Mouse (Mus musculus): ENCODE measurements around the gene G0s2.
"Not testable (repeated sequence)": the region's sequence is repeated elsewhere in the genome, so short reads cannot be mapped to it uniquely, and the experiment has no call there.

The G0s2 gene

DNA sequence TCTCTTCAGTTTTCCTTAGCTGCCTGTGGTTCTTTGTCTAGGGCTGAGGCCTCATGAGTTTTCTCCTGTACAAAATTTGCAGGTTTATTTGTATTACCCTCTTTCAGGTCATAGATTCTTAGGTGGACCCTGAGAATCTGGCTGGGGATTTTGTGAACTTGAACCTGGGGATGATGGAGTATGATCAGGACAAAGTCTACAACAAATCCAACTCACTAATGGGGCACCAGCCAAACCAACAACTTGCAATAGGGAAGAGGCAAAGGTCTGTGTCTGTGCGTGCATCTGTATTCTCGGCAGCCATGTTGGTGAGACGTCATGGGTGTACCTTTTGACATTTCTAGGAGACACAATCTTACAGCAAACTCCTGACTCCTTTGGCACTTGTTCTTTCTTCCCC lies 16.1 kb upstream of the G0s2 start:
- DNase-seq (ENCODE audit: low read depth, low spot score), result no peak

- no peak for DNase-seq (ENCODE audit: low read depth, low spot score)
Observed at GRCm38 (mm10) chr1:193287578-193287977, 14.6 kb upstream of the G0s2 start.

DNA sequence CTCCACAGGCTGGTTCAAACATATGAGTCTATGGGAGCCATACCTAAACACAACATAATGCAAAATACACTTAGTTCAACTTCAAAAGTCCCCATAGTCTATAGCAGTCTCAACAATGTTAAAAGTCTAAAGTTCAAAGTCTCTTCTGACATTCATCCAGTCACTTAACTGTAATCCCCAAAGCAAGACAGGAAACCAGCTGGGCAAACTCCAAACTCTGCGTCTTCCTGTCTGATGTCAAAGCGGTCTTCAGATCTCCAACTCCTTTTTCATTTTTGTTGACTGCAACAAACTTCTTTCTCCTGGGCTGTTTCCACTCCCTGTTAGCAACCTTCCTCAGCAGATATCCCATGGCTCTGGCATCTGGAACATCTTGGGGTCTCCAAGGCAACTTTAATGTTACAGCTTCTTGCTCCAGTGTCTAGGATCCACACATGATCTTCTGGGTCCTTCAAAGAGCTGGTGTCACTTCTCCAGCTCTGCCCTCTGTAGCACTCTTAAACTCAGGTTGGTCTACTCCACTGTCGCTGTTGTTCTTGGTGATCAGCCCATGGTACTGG lies 12.8 kb upstream of the G0s2 start:
- DNase-seq (ENCODE audit: low read depth, low spot score), result not testable (repeated sequence)

GRCm38 (mm10) chr1:193284228-193284779 lies 11.3 kb upstream of the G0s2 start:
- no peak for DNase-seq (ENCODE audit: low read depth, low spot score)

DNA sequence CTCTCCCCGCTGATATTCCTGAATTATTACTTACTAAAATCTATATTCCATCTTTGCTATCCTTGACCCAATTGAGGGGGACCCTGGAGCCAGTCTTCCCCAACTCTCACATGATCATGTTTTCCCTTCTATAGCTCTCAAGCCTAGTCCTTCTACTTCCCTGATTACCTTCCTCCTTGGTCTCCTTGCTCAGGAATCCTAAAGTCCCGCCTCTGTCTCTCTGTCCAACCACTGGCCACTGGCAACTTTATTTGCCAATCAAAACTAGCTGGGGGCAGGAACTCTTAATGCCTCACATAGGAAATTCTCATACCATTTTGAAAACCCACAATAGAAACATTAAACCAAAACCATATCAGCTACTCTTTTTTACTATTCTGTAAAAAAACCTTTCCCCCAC lies 8.3 kb upstream of the G0s2 start:
- DNase-seq (ENCODE audit: low read depth, low spot score), result no peak

DNA sequence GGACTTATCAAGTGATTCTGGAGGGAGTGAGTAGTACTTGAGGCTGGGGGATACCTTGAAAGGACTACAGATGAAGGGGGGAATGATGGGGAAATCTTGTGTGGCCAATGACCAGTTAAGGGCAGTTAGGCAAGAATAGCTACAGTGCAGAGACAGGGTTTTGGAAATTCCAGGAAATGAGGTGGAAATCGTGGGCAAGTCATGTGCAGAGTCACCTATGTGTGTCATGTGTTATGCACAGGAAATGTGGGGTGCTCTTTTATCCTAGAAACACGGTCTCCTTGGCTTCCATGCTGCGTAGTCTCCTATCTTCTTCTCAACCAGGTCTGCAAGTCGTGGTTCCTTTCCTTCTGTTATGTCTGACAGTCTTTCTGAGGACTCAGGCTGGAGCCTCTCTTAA lies 6.5 kb upstream of the G0s2 start:
- DNase-seq (ENCODE audit: low read depth, low spot score), result no peak

DNA sequence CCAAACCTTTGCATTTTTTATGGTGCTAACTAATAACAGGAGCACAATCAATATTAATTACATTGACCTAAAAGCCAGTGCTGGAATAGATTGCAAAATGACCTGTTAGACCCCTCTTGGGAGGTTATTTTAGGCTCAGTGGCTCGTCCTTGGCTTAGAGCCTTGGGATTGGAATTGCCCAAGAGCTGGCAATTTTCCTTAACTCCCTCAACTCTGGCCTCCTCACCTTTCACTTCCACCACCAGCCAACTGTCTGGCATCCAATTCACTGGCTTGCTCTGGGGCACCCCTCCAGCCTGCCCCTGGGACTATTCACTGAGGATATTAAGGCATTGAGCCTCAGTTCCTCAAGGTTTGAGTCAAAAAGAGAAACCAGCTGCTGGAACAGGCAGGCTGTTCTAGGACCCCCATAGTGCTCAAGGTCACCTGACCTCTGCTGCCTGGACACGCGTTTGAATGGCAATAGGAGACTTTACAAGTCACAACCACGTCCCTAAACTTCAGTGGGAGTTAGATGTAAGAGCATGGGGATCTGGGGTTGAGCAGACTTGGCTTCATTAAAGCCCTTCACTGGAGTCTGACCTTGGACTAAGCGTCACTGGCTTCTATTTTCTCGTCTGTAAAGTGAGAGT lies 5.5 kb upstream of the G0s2 start:
- DNase-seq (ENCODE audit: low read depth, low spot score), result no peak

DNA sequence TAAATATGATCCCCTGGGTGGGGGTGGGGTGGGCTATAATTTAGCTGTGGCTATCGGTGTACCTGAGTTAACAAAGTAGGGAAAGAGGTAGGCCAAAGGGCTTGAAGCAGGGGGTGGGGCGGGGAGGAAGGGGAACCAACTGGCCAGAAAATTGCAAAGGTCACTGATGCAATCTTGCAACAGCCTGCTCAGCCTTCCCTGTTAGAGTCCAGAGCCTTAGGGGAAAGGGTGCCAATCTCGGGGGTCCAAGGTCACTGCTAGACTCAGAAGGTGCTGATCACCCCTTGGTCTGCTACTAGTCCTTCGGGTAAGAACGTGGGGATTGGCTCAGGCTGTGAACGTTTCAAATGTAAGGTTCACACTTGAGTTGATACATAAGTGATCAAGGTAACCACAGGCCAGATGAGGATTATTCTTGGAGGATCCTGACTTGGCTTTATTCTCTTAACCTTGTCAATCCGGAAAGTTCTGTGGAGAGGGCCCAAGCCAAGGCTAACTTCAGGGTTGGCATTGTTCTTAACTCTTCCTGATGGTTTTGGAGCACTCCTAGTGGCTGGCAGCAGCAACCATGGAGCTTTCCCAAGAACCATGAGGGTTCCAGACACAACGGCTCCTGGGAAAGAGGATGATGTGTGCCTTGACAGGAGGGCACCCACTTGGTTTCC lies 1.5 kb upstream of the G0s2 start:
- DNase-seq (ENCODE audit: low read depth, low spot score), result no peak

GRCm38 (mm10) chr1:193272137-193272915 lies 691 bp downstream of the G0s2 start:
- no peak for DNase-seq (ENCODE audit: low read depth, low spot score)

DNA sequence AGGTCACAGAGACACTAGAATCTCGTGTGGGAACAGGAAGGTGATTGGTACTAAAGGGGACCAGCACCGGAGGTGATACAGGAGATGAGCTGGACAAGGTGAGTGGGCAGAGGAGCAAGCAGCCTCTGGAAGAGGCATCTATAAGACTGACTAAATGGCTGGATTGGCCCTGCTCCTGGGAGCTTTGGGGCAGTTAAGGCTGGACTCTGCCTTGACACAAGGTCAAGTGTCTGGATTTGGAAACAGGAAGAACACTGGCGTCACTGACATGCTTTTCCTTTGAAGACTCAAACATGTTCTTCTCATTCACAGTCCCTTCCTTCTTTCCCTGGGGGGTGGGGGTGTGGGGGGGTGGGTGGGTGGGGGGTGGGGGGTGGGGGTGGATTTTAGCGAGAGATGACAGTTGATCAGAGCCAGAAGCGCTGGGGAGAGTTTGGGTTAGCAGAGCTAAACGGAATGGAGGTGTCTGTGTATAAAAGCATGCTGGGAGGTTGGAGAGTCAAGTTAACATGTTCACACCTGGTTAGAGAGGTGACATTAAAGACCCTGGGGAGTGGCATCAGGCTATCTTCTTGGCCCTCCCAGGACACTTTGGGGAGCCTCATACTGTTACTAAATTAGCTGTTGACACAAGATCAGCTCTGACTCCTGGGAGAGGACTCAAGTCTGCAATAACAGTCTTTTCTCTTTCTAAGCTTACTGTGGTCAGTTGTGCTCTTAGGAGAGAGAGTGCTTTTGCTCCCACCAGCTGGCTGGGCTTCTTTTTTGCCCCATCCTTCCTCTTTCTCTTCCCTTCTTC lies 1.9 kb downstream of the G0s2 start:
- no peak for DNase-seq (ENCODE audit: low read depth, low spot score)

- DNase-seq (ENCODE audit: low read depth, low spot score), result no peak
Observed at GRCm38 (mm10) chr1:193265734-193266133, 7.3 kb downstream of the G0s2 start.

DNA sequence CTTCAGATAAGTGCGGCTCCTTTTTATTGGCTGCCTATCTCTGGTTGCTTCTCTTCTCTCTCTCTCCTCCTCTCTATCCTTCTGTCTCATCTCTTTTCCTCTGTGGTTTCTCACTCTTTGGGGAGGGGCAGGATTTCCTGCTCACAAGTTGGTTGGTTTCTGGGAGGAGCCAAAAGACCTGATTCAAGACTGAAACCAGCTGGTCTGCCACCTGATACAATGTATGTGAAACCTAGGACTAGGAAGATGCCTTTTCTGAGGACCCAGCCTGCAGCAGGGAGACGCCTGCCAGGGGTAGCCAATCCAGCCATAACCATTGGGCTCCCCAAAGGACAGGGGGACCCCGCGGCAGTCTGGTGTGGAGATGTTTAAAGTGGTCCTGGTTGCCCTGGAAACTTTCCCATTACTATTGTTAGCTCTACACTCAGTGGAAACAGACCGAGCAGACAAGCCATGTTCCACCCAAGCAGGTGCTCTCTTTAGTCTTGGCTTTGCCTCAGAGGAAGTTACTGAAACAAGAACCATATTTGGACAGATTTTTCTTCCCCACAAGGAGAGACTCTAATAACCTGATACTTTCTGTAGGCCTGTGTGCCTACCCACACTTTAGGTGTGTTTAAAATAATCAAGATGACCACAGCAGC lies 8.9 kb downstream of the G0s2 start, which contains the start of gene Hsd11b1:
Gene Hsd11b1 (minus strand): TSS at position 121 of the 644 bp plus-strand sequence.
- DNase-seq (ENCODE audit: low read depth, low spot score), result no peak

DNA sequence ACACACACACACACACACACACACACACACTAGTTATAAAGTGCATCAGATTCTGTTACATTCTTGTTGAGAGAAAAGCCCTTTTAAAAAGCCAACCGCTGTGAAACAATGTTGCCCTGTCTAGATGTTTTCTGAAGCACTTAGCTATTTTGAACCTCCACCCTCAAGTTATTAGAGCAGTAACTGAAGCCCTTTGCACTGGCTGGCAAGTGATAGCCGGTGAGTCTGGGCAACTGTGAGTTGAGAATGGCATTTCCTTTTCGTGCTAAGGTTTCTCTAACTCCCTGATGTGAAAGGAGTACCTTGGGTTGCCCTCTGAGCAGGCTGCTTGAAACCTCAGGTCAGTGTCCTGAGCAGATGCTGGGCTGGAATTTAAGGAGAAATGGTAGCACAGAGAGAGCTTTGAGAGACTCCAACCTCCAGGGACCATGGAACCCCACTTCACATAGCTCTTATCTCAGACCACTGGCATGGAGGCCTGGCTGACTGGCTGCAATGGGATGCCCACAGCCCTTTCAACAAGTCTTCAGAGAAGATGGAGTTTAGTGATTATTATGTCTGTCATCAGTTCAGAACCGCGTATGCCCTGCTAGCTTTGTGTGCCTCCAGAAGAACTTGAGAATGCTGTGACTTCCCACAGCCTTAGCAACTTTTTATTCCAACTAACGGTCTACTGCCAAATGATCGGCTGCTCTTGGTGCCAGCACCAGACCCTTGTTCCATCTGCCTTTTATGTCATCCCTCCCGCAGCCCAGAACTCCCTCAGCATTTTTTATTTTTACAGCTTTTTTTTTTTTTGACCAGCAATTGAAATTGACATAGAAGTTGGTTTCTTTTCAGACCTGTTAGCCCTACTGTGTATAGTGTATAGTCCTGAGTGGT lies 9.8 kb downstream of the G0s2 start:
- no peak for DNase-seq (ENCODE audit: low read depth, low spot score)

DNA sequence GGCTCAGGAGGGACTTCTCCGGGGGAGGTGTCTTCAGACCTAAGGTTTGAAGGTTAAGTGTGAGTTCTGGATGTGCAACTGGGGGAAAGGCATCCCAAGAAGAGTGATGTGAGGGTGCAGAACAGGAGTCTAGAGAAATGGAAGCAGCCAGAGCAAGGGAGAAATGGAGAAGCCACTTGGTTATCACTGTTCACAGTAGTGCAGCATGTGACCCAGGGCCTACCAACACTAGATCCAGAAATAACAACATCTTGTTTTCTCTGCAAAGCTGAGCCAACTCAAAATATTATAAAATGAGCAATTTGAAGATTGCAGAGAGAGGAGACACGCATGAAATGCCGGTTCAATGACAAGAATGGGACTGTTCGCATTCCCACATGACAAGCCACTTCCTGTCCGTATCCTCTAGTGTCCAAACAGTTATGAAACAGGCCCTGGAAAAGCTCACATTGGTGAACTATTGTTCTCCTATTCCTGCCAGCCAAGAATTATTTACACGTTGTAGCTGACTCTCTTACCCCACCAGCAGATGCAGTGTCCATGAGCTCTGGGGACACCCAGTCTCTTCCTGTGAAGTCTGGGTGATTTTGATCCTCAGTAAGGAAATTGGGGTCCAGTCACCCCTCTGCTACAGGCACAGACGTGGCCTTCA lies 11.0 kb downstream of the G0s2 start:
- DNase-seq (ENCODE audit: low read depth, low spot score), result no peak

DNA sequence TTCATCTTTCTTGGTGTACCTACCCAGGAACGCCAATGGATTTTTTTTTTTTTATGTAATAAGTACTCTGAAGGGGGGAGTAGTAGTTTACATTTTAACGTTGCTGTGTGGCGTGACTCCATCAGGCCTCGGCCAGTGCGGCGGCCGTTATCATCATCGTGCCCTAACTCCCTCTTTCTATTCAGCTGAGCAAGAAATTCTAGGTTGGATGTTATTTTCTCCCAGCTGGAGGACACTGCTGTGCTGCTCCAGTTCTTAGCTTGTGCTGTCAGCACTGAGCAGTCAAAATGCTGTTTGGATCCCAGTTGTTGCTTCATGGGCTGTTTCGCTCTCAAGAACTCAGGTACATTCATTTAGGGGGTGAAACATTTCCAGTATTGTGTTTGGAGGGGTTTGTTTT lies 13.5 kb downstream of the G0s2 start:
- no peak for DNase-seq (ENCODE audit: low read depth, low spot score)

- no peak for DNase-seq (ENCODE audit: low read depth, low spot score)
Observed at GRCm38 (mm10) chr1:193256621-193257098, 16.4 kb downstream of the G0s2 start.

DNA sequence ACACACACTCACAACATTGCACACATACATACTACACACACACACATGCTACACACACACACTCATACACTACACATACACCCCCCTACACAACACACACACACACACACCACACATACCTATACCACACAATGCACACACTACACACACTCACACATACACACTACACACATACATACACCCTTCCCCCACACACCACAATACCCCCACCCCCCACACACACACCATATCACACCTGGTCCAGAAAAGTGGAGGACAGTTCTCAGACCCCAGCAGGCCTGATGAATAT lies 16.8 kb downstream of the G0s2 start:
- DNase-seq (ENCODE audit: low read depth, low spot score), result no peak

- no peak for DNase-seq (ENCODE audit: low read depth, low spot score)
Observed at GRCm38 (mm10) chr1:193255488-193256288, 17.3 kb downstream of the G0s2 start.

- DNase-seq (ENCODE audit: low read depth, low spot score), result no peak
Observed at GRCm38 (mm10) chr1:193255032-193255431, 18.0 kb downstream of the G0s2 start.
